In genomic region chr8:98496793-98497192, GRCm38 (mm10) we compare ENCODE assay signal across 16 mouse cellular contexts.
"Had no signal": no experiment of that assay in that cellular context is flagged by ENCODE, and none has a peak within 500 bp of the region (broad histone marks: within the 10 kb centered on the region; RNA-seq: fewer than 3 reads in every experiment).

No protein-coding gene starts in this region.

- H3K36me3 ChIP-seq: neural tube, embryonic 13.5 days; neural tube, embryonic 15.5 days; stomach, embryonic 15.5 days had no signal

- H3K9ac ChIP-seq: neural tube, embryonic 13.5 days; neural tube, embryonic 15.5 days; stomach, embryonic 15.5 days had no signal

- H3K4me3 ChIP-seq: neural tube, embryonic 13.5 days; neural tube, embryonic 15.5 days; stomach, embryonic 15.5 days had no signal

- H3K27me3 ChIP-seq: neural tube, embryonic 13.5 days; neural tube, embryonic 15.5 days; stomach, embryonic 15.5 days had no signal

- H3K9me3 ChIP-seq: neural tube, embryonic 13.5 days; neural tube, embryonic 15.5 days; stomach, embryonic 15.5 days had no signal

- H3K27ac ChIP-seq: neural tube, embryonic 13.5 days; neural tube, embryonic 15.5 days; stomach, embryonic 15.5 days; stomach, postnatal 0 days had no signal

- DNase-seq: retina, postnatal 1 day; right cerebral cortex, adult 18-20 months; right cerebral cortex, postnatal 14 days; right cerebral cortex, postnatal 25 days; right cerebral cortex, postnatal 4 days; spleen, adult 18-20 months; thymus, adult 18-20 months; thymus, adult 2 months; thymus, postnatal 14 days; thymus, postnatal 25 days; thymus, postnatal 36 days; thymus, postnatal 4 days had no signal

- H3K4me1 ChIP-seq: neural tube, embryonic 13.5 days; neural tube, embryonic 15.5 days; stomach, embryonic 15.5 days had no signal

- H3K4me2 ChIP-seq: neural tube, embryonic 13.5 days; neural tube, embryonic 15.5 days; stomach, embryonic 15.5 days had no signal
